Mouse (Mus musculus): ENCODE data around the gene Kif21b.

Kif21b gene

DNA sequence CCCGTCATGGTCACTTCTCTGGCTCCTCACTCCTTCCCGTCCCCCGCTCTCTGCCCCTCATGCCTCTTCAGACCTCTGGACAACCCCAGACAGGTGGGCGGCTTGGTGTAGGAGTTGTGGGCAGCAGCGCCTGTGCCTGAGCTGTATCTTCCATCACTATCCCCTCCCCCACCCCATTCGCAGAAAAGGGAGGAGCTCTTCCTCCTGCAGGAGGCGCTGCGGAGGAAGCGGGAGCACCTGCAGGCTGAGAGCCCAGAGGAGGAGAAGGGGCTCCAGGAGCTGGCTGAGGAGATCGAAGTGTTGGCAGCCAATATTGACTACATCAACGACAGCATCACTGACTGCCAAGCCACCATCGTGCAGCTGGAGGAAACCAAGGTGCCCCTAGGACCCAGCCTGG, 28.6 kb downstream of the Kif21b start:
- 39% methylated on average over 12 of the region's 12 CpGs for WGBS

DNA sequence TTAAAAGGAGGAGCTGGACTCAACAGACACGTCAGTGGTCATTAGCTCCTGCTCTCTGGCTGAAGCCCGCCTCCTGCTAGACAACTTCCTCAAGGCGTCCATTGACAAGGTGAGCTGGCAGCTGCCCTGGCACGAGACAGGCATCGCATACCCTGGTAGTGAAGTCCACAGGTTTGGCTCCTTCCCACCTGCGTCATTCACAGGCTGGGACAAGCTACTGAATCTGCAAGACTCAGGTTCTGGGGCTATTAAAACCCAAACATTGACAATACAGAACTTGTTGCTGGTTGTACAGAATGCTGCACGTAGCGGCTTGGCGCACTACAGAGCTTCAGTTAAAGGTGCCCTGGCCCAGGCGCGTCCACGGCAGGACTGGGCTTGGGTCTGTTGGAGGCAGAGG, 29.1 kb downstream of the Kif21b start:
- 85% methylated on average over 12 of the region's 12 CpGs for WGBS

DNA sequence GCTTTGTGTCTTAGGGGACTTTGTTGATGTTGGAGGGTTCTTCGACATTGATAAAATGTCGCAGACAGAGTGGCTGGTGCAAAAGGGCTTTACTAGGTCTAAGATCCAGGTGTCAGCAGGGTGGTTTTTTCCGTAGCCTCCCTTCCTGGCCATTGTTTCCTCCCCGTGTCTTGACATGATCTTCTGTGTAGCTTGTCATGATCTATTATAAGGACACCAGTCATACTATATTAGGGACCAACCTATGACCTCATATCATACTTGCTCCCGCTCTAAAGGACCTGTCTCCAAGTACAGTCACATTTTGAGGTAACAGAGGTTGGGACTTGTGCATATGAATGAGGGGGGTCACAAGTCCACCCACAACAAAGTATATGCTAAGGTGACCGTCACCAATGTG, 29.7 kb downstream of the Kif21b start:
- WGBS: 84% methylated on average over 6 of the region's 6 CpGs

DNA sequence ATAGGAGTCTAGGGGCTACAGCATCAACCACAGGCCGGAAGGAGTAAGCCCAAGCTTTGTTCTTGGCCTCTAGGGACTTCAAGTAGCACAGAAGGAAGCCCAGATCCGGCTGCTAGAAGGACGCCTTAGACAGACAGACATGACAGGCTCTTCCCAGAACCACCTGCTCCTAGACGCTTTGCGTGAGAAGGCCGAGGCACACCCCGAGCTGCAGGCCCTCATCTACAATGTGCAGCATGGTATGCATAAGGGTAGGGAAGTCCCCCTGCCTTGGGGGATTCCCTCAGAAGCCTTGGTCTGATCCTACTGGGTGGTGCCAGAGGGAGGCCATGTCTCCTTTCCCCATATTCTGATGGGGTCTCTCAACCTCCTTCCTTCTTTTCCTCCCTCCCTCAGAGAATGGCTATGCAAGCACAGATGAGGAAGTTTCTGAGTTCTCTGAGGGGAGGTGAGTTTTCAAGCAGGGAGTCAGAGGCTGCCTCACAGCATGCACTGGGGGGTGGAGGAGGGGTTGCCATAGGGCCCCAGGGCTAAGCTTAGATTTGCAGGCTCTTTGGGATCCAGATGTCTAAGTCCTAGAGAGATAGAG, 30.2 kb downstream of the Kif21b start:
- WGBS: 78% methylated on average over 7 of the region's 7 CpGs

DNA sequence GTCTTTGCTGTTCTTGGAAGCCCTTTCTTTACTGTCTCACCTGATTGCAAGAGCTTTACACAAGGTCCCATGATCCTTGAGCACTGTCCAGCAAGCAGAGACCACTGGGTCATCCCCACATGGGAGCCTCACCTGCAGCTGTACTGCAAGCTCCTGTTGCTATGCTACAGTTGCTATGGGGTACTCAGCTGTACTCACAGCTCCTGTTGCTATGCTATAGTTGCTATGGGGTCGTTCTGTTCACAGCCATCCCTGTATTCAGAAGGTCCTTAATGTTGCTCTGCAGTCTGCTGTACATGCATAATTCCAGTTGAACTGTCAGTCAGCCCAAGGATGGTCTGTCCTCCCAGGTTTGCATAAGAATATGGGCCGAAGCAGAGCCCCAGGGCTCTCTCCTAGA, 34.2 kb downstream of the Kif21b start:
- 50% methylated on average over 2 of the region's 2 CpGs for WGBS

DNA sequence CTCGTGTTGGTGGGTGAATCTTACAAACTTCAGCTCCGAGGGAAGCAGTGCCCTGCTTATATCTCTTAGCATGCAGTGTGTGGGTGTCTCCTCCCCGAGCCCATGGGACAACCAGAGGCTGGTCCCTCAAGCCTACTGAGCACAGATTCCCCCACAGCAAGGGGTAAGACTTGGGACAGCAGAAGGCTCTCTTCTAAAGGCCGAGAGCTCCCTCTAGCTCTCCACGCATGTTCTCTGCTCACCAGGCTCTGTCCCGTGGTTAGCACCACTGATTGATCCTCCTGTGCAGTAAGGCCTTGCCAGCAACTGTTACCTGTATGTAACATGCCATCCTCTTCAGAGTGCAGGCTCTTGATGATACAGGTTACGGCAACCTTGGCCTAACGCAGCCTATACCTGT, 36.5 kb downstream of the Kif21b start:
- 43% methylated on average over 8 of the region's 8 CpGs for WGBS

DNA sequence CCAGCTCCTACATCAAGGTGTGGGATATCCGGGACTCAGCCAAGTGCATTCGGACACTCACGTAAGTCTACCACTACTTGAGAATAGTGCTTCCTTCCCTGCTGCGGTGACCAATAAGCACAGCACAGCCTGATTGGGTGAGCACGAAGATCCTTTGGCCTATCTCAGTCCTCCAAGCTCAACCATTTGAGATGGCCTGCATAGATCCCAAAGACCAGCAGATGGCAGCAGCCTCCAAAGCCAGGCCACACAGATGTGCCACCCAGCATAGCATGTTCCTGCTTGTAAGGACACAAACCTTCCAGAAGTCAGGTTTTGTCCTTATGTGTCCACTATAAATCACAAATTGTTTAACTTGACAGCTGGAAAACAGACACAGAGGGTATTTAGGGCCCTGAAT, 38.9 kb downstream of the Kif21b start:
- 8% methylated on average over 5 of the region's 5 CpGs for WGBS

DNA sequence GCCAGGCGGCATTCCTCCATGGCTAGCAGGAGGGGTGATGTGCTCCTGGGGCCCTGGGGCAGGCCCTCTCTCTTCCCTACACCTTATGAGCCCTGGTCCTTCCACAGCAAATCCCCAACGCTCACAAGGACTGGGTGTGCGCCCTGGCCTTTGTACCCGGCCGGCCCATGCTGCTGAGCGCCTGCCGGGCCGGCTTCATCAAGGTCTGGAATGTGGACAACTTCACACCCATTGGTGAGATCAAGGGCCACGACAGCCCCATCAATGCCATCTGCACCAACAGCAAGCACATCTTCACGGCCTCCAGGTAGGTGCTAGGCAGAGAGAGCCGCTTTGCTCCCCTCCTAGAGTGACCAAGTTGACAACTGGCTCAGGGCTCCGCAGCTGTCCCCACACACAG, 41.5 kb downstream of the Kif21b start:
- 81% methylated on average over 12 of the region's 12 CpGs for WGBS

DNA sequence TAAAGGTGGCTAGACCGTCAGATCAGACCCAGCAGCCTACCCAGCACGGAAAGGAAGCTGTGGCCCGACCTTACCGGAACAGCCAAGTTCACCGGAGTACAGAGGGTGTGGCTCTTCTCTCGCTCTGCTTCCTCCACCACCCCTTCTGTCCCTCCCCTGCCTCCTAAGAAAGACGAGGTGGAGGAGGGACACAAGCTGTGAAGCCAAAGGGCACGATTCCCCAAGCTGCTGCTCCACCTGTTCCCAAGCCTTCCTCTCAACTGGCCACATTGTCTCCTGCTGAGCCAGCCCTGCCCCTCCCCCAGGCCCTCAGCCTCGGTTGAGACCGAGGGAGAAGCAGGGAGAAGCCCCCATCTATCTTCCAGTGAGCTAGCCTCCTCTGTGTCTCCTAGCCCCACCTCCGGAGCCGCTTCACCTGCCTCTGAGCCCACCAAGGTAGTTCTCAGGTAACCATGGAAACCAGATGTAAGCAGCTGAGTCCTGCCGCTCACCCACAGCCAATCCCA, 43.0 kb downstream of the Kif21b start:
- 34% methylated on average over 13 of the region's 13 CpGs for WGBS

DNA sequence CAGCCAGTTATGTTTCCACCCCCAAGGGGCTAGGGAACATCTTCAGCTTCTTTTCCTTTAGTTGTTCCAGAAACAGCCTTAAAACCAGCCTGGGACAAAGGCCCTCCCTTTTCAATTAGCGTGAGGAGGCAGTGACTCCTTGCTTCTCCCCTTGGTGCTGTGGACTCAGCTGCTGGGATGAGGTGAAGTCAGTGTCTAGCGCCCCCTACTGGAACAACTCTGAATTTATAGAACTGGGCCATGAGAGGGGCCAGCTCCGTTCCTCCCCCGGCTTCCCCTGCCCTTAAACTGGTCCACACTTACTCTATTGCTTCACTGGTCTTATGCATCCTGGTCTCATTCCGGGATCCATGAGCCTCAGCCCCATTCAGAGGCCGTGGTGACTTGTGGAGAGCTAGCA, 44.0 kb downstream of the Kif21b start:
- WGBS: 30% methylated on average over 6 of the region's 6 CpGs

DNA sequence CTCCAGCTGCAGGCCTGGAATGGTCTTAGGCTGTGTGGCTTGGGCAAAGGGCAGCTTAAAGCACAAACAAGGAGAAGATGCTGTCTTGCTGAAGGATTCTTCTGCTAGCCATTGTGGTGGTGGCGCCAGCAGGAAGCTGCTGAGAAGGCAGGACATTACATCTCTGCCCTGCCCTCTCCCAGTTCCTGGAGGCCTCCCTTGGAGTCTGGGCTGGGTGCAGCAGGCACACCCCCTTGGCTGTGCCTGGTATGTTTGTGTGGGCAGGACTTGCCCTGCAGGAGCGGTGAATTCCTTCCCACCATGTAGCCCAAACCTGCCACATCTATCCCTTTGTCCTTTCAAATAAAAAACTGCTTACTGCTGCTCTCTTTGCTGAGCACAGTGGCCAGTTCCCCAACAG, 45.9 kb downstream of the Kif21b start:
- WGBS: 57% methylated on average over 2 of the region's 2 CpGs

DNA sequence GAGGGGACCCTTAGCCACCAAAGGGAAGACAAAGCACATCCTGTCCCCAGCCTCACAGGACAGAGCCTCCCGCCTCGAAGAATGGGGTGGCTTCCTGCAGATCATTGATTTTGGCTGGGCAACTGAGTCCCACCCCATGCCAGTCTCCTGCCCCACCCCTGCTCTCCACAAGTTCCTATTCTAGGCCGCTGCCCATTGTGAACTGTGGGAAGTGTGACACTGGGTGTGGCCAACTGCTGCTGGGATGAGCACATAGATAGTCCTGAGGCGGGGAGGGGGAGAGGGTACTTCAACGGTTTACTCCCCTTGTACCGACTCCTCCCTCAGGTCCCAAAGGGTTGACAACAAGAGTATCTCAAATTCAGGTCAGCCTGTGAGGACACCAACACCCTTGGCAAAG, 47.6 kb downstream of the Kif21b start:
- WGBS: 44% methylated on average over 6 of the region's 6 CpGs

DNA sequence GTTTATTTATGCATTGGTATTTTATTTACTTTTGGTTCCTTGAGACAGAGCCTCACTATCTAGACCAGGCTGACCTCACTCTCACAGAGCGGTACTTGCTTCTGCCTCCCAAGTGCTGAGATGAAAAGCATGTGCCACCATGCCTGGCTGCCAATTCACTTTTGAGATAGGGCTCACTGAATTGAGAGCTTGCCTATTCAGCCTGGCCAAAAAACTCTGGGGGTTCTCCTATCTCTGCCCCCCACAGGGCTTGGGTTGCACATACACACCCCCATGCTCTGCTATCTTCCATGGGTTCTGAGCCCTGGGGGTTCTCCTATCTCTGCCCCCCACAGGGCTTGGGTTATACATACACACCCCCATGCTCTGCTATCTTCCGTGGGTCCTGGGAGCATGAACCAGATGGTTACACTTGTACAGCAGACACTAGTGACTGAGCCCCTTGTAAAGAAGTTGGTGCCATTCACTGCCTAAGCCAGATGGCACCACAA, 48.4 kb downstream of the Kif21b start:
- WGBS: 31% methylated on average over 2 of the region's 2 CpGs

DNA sequence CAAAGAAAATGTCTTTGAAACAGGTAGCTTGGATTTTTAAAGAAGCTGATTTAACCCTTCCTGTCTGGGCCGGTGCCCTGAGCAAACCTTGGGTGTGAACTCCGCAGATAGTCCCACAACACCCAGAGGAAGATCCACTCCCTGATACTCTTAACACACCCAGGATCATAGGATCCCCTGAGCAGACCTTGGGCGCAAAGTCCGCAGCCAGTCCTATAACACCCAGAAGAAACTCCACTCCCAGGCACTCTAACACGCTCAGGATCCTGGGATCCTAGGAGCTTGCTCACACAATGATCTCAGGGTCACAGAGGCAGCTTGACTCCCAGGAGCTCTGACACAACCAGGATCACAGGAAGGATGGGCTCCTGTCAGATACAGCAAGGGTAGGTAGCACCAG, 58.8 kb downstream of the Kif21b start:
- 93% methylated on average over 5 of the region's 5 CpGs for WGBS

DNA sequence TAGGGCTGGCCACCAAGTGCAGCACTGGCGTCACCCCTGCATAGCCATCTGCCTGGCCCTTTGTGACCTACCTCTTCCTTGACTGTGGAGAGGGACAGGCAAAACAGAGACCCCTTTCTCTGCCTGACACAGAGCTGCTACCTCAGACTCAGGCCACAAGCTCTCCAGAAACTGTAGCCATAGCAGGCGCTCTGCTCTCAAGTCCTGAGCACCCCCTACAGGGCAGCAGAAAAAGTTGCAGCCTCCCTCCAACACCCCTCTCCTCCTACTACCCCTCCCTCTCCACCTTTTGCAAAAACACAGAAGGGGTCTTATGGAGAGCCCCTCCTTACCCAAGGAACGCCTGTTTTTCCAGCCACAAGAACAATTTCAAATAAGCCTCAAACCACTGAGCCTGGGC, 81.6 kb downstream of the Kif21b start, which contains the start of gene Mroh3:
Gene Mroh3 (minus strand): TSS at position 26 of the 400 bp plus-strand sequence.
- WGBS: 46% methylated on average over 3 of the region's 3 CpGs

DNA sequence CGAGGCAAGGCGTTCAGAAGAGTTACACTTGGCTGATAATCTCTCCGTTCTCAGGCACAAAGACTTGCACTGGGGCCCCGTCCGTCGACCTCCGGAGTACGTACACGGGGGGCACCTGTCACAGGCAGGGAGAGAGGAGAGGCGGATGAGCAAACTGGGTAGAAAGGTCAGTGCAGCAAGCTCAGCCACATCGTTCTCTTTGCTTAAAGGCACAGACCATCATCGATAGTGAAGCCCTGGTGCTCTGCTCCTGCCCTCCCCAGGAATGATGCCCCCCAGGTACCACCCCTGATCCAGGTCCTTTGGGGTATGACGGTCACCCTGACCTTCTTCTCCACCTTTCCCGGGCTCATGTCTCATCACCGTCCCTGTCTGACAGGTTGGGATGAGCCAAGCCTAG, 83.1 kb downstream of the Kif21b start:
- WGBS: 79% methylated on average over 15 of the region's 15 CpGs

DNA sequence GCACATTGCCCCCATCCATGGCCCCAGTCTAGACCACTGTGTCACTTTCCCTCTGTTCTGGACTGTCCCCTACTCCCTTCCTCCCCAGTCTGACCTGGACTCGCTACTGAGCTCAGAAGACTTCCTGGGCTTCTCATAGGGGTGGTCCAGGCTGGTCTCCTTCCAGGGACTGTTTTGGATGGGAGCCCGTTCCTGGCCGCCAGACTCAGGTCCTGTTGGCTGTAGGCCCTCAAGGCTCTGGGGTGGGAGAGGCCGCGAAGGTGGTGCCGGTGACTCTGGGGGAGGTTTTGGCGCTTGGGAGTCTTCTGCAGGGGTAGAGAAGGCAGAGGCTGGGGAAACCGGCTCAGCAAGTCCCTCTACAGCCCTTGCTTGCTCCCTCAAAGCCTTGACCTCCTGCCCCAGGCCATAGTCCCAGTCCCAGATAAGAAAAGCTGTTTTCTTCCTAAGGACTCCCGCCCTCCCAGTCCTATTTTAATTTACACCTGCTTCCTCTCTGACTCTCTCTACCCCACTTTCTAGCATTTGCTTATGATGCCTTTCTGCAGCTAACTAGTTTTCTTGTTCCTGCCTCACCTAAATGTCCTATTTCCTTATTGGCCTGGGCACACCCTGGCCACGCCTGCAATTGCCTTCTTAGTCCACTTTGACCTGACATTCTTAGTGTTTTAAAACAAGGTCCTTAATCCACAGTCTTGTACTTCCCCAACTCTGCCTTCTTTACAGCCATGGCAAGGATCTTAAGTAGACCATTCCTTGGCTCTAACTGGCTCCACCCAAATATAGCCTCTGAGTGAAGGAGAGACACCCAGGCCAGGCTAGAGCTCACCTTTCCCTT, 89.1 kb downstream of the Kif21b start:
- WGBS: 77% methylated on average over 10 of the region's 10 CpGs

DNA sequence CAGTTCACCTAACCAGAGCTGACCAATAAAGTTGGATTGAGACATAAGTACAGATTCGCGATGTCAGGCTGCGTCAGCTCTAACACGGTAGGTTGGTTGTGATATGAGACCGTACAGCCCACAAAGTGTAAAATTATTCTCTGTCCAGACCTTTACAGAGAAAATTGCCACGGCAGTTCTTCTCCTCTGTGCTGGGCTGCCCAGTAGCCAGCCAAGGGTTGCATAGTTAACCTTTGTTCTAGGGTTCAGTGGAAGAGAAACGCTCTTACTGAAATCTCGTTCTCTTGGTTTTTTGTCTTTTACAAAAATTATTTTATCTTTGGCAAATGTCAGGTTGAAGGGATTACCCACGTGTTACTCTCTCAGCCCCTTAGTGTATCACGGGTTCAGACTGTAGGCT, 91.2 kb downstream of the Kif21b start:
- 87% methylated on average over 10 of the region's 10 CpGs for WGBS

DNA sequence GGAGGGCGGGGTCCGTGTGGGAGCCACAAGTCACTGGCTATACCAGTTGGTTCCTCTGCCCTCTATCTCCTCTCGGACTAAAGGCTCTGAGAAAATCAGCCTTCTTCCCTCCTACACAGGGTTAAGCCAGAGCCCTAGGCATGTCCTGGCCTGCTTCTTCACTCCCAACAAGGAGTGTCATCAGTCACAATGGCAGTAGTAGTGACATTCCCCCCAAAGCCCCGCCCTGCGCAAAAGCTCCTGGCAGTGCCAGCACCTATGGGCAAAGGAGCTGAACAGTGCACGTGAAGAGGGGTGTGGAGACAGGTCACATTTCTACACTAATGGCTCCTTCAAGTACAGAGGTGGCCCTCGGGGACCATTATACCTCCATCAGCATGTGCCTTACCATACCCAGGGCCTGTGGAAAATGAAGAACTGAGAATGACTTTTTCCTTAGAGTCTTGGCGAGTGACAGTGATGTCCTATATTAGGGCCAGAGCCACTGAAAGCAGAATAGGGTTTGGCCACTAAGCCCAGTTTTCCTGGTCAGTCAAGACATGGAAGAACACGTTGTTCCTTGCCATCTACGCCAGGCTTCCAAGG, 92.7 kb downstream of the Kif21b start:
- WGBS: 91% methylated on average over 10 of the region's 10 CpGs

DNA sequence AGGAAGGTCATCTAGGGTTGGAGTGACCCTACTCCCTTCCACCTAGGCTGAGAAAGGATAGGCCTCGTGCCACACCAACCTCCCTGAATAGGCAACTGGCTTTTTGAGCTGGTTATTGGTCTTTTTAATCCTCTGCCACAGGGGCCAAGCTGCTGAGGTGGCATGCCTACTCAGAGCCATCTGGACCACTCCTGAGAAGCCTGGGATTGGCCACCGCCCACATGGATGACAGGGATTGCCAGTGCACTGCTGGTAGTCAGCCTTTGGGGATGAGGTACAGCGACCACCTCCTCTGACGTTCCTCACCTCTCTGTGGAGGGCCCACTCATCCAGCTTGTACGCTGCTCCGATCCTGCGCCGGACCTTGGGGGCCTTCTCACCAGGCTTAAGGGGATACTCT, 94.7 kb downstream of the Kif21b start:
- WGBS: 90% methylated on average over 8 of the region's 8 CpGs

DNA sequence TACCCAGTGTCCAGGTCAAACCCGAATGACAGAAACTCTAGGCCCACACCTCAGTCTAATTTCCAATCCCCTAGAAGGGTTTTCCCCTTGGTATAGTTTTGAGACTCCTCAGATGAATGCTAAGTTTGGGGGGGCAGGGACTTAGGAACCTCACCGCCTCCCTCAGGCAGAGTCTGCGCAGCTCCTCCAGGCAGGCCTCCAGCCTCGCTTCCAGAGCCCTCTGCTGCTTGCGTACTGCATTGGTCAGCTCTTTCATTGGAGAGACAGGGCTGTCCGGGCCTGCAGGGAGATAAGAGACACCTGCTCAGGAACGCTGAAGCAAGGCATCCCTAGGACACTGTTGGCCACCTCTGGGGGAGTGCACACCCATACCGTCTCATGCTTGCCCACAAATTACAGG, 95.4 kb downstream of the Kif21b start:
- 95% methylated on average over 8 of the region's 8 CpGs for WGBS

All from cerebral cortex, adult 2 months (tissue).